Mouse (Mus musculus) layer of hippocampus, postnatal 14 days (tissue): ENCODE results near the gene Ssr1. TPM values are rescaled to one million over a fixed set of nuclear protein-coding genes. Genes with fewer than 3 reads are reported as not detected.

Experiments used
- DNase-seq, 2 experiments: peaks; one replicate each; pipeline ENCODE4 v3.0.0; 2021 to 2022; ENCODE audit warnings: low spot score in 2 of 2, mixed read lengths in 1 of 2
- long read RNA-seq, 2 experiments: library from polyadenylated mRNA; stranded (forward); transcript quantifications; one replicate each; pipeline ENCODE4 v2.0.0; 2021
- total RNA-seq, 2 experiments: library from RNA; stranded (reverse); gene quantifications; 2 replicates each; pipeline ENCODE4 v1.2.3; 2021

Gene Ssr1
- total RNA-seq, result 10 to 100 TPM; 81.9 to 82.1 TPM
- long read RNA-seq, experiment 1, full-length matches to known transcripts, result 86 of 107 reads
- long read RNA-seq, experiment 1, partial matches to known transcripts, result 2 of 107 reads
- long read RNA-seq, experiment 1, other reads (novel, unspliced or antisense), result 19 of 107 reads
- long read RNA-seq, experiment 2, full-length matches to known transcripts, result 101 of 114 reads
- long read RNA-seq, experiment 2, partial matches to known transcripts, result 1 of 114 reads
- long read RNA-seq, experiment 2, other reads (novel, unspliced or antisense), result 12 of 114 reads

DNA sequence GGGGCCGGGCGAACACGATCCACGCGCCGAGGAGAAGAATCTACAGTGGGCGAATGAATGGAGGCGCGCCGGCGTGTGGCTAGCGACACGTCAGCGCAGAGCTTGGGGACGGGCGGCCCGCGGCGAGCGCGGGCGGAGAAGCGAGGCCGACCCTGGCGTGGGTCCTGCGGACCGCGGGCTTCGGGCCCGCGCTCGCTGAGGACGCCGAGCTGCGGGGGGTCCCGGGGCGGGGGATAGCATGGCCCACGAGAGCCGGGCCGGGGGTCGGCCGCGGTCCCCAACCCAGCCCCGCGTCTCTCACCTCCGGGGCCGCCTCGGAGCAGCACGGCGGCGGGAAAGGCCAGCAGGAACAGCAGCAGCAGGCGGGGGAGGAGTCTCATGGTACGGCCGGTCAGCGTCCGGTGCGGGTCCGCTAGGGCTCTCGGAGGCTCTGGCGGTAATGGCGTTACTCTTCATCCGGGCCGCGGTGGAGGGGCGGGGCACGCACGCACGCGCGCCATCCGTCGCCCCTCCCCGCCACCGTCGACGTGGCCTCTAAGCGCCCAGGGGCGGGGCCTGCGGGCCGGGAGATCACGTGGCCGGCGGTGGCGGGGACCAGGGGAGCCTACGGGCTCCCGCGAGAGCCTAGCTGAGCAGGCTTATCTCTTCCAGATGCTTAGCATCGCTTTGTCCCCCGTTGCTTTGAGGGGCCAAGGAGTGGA lies at the start of gene Ssr1:
Gene Ssr1 (minus strand): TSS at position 514 of the 701 bp plus-strand sequence.
- DNase-seq, result peak; percentile 90 to 96

DNA sequence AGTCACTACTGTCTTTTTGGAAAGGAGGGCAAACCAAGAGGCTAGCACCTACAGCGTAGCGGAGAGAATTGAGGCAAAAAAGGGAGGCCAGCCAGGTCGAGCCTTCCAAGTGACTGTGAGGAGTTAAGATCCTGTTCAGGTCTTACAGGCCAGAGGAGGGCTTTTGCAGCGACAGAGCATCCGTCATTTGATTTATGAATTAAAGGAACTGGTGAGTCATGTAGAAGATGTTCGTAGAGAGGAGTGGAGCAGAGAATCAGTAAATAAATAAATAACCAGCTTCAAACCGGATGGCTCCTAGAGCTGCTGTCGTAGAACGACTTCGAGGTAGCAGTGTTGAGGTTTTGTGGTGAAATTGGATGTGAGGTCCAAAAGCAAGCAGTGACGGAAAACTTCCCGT lies 43.8 kb upstream of the Ssr1 start:
- peak in 1 of 2 experiments; percentile 2 for DNase-seq

- peak; percentile 94 to 98 for DNase-seq
Observed at GRCm38 (mm10) chr13:38037044-38037687, 43.1 kb upstream of the Ssr1 start, which contains the start of gene Cage1. TSS of gene Cage1 (minus strand) at chr13:38037069.

GRCm38 (mm10) chr13:38036343-38037043 lies 42.5 kb upstream of the Ssr1 start, which contains the start of gene Riok1:
TSS of gene Riok1 (plus strand) at chr13:38036995.
- DNase-seq, result no peak

DNA sequence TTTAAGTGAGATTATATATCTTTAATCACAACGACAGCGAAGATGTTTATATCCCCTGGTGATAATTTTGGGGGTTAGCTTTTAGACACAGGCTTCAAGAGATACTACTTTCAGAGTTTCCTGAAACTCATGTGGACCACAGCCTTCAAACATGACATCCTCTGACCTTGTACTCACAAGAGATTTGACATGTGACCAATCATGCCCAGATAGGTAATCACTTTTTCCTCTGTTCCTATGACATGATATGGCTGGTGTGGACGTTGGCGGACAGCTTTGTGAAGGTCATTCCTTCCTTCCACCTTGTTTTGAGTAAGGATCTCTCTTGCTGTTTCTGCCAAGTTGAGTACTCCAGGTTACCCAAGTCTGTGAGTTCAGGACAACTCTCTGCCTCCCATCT lies 34.4 kb upstream of the Ssr1 start:
- no peak for DNase-seq

DNA sequence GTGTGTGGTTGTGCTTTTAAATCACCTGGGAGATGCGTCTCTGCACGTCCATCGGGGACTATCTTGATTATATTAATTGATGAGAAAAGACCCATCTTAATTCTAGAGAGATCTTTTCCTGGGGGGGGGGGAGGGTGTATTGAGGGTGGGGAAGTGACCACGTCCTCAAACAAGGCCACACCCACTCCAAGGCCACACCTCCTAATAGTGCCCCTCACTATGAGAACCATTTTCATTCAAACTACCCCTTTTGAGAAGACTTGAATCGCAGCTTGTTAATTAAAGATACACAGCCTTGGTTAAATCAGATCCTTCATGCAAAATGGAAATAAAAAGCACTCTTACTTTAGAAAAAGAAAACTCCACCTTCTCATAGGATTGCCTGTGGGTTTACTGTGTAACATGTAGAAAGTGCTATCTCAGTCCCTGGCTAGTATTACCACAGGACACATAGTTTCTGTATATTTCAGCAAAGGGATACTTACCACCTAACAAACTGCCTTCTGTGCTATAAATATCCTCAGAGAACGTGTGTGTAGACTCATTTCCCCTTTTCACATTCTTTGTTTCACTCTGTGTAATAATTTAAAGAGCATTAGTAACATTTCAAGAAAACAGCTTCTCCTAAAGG lies 33.7 kb upstream of the Ssr1 start:
- DNase-seq, result no peak

DNA sequence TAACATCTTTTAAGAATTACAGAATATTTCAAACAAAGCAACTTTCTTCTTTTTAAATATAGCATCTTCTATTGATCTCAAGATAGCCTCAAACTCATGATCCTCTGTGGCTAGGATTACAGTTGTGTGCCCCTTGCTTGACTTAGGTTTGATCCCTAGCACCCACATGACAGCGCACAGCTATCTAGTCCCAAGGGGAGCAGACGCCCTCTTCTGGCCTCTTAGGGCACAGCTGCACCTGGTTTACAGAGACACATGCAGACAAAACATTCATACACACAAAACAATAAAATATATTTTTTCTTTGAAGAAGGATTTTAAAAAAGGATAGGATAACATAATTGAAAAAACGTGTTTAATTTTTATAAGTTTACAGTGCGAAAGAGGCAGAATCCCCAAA lies 31.9 kb upstream of the Ssr1 start:
- DNase-seq, result no peak

GRCm38 (mm10) chr13:38018791-38019190 lies 24.8 kb upstream of the Ssr1 start:
- no peak for DNase-seq

DNA sequence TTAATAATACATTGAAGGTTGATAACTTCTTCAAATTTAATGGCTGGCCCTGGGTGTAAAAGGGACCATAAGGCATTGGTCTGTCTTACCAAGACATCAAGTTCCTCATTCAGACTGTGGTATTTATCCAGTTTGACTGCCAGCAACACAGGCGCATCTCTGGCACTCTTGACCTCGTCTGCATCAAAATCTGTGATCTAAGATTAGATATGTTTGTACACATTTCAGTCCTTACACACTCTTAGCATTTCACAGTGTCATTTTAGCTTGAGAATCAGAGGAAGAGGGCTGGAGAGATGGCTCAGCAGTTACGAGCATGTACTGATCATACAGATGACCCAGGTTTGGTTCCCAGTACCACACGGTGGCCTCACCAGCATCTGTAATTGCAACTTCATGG lies 21.6 kb upstream of the Ssr1 start:
- no peak for DNase-seq

DNA sequence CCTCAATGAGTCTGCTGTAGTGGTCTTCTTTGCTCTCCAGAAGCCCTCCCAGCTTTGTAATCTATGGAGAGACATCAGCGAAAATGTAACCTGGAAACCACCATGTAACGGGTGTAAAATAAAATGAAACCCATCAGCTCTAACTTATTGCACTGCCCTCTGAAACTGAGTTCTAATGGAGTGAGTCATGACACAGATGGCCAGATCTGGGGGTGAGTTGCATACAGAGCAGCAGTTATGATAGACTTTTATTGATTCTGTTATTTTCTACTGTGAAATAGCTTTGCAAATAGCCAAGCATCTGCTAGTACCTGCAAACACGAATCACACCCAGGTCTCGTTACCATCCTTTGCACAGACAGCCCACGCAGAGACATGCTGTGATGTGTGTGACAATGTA lies 18.4 kb upstream of the Ssr1 start:
- peak in 1 of 2 experiments; percentile 6 for DNase-seq

DNA sequence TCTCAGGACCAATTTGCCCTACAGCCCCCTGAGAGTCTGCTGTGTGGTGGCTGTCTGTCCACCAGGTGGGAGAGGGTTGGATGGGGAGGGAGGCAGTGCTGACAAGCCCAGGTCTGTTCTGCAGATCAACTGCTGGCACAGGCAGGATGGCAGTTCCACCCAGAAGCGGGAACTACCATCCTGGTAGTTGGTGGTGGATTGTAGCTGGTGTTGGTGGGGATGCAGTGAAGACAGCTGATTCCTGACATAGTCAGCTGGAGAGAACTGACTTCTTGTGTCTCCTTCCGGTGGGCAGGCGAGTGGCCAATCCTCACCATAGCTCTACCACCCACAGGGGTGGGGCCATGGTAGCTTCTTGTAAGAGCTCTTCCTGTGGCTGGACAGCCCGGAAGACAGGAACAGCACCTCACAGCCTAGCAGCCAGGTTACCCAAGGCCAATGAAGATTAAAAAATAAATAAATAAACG lies 16.5 kb upstream of the Ssr1 start:
- DNase-seq, result no peak

DNA sequence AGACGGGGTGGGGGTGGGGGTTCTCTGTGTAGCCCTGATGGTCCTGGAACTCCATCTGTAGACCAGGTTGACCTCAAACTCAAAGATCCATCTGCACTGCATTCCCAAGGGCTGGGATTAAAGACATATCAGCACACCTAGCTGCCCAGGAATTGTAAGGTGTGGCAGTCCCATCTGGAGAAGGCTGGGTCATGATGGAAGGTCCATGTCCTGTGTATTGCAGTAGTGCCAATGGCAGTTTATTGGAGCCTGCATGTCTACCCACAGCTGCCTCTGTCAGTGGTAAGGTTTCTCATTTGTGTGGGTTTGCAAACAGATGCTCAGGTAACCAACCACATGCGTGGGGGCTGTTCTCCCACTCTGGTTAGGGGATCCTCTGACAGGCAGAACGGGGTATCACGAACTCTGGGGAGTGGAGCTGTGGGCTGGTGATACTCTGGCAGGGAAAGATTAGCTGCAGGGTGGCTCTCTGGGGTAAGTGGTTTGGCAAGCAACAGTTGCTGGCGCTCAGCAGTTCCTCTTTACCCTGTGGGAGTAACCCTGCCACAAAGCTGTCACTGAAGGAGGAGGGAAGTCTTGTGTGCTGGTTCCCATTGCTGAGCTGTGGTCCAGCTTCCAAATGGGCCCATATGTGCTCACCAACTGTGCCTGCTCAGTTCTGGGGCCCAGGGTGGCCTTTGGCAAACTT lies 15.8 kb upstream of the Ssr1 start:
- peak; percentile 6 to 9 for DNase-seq

DNA sequence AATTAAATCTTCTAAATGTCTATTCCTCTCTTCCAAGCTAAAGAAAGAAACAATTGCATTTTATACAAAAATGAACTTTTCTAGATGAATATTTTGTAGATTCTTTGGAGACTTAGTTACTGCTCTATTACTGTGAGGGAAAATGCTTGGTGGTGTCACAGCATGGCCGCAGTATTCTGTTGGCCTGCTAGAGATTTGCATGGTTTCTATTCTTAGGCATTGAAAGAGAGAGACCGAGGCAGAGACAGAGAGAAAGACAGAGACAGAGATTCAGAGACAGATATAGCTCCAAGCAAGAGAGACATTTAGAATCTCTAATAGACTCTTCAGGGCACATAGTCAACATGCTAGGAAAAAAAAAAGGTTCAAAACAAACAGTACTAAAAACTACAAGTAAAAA lies 14.0 kb upstream of the Ssr1 start:
- no peak for DNase-seq

GRCm38 (mm10) chr13:38002461-38002860 lies 8.4 kb upstream of the Ssr1 start:
- no peak for DNase-seq

GRCm38 (mm10) chr13:37999713-38000112 lies 5.7 kb upstream of the Ssr1 start:
- no peak for DNase-seq

DNA sequence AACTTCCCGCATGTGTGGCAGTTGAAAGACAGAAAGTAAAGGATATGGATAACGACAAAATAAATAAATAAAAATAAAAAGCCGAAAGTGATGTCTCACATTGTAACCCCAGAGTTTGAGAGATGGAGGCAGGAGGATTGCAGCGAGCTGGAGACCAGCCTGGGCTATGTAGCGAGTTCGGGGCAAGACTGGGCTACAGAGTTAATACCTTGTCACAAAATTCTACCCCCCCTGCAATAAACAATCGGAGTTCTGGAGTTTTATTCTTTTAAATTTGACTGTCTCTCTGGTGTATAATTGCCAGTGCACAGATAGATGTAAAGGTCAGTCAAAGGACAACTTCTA lies 360 bp upstream of the Ssr1 start:
- DNase-seq, result no peak

DNA sequence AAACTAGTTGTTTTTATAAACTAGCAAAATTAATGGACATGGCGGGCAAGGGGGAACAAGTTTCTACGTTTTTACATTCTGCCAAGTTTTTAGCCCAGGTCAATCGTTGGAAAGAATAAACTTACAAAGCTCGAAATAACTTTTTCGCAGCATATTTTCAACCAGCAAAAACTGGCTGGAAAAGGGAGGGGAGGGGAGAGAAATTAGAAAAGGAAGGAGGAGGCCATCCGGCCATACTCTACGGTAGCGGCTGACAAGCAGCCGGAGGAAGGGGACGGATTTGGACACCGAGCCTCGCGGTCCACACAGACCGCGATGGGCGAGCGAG lies 677 bp downstream of the Ssr1 start:
- DNase-seq, result no peak

DNA sequence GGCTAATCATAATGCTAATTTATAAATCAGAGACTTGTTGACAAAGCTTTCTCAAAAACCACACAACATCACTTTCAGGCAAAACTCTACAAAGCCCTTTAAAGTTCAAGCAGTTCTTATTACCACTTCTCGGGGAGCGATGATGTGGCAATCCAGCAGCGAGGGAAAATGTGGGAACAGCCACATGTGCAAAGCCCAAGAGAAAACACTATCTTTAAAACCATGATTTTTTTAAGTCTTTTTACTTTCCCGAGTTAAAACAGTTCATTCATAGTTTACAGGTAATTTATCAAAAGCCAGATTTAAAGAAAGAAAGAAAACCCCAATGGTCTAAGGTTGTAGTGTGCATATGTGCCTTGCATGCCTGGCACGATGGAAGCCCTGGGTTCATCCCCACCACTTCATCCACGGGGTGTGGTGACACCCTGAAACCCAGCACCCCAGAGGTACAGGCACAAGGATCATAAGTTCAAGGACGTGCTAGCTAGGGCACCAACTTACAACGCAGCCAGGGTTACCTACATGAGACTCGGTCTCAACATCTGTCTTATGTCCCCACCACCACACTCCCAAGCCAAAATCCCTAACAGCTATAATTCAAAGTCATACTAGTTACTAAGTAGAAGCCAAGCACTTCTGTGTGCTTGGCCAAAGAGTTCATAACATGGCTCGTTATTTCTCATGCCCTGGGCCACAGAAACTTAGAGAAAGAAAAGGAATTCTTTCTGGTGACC lies 1.2 kb downstream of the Ssr1 start:
- no peak for DNase-seq

- DNase-seq, result no peak
Observed at GRCm38 (mm10) chr13:37989701-37990100, 4.3 kb downstream of the Ssr1 start.

- DNase-seq, result no peak
Observed at GRCm38 (mm10) chr13:37986166-37986565, 7.9 kb downstream of the Ssr1 start.
